Mouse (Mus musculus) mouse embryonic stem cell (cell line): ENCODE measurements at regions not wholly inside any gene's neighbourhood (a gene's known extent, or its start where the extent isn't known, plus 50 kb on each side); places are given as distances from the start of the nearest gene placed in this dataset.

Experiments
- in situ Hi-C, 2 experiments: fragments of 300-500 bp; cut with MboI; formaldehyde crosslinking; loops; 1 replicate in 1 of 2; 3 replicates in 1 of 2; pipeline ENCODE4 v1.14.3; 2019 to 2020; ENCODE audit warnings: low sequenced_read_pairs in 2 of 2, low pct_unique_long_range_greater_than_20kb in 1 of 2, mixed read lengths in 1 of 2; ENCODE audit not compliant: unreplicated experiment in 1 of 2

DNA sequence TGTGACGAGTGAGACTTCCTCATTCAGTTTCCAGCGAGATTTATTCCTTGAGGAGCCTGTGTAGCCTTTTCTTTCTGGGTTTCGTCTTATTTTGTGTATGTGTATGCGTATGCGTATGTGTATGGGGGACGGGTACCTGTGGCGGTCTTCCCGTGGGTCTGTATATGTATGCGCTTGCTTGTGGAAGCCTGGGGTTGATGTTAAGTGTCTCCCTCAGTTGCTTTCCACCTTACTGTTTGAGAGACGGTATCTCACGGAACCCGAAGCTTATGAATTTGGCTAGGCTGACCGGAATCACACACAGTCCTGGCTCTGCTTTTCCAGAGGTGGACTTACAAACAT is 87.1 kb downstream of the Ankrd50 start:
- in situ Hi-C loops: no loop called here

DNA sequence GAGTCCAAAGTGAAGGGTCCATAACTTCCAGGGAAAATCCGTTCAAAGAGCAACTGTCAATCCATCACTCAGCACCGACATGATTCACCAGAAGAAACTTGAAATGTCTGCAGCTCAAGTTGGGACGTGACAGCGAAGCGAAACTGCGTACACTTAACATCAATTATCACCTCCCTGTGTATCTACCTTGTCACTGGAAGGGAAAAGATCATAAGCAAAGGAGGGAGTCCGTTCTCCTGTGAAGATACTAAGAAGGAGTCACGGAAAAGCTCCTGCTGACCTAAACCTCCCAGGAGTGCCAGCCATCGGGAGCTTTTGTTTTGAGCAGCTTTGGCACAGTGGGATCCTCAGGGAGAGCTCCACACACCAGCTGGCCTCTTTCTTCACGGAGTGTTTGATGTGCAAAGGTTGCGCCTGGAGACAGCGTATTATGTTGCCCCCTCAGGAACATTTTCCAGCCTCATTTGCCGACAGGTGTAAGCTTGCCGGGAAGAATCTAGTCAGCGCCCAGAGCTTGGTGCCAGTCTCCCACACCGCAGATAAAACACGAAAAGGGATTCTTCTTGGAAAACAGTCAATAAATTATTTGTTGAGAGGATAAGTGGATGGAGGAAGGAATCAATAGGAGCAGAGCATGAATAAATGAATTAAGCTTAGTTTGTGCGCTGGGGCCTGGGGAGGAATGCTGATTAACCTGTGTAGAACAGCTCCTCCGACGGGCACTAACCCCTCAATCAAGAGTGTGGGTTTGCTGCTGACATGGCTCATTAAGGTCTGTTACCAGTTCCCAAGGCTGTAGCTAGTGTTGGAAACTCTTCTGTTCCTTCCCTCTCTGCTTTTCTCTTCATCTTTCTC is 87.7 kb downstream of the Ankrd50 start:
- in situ Hi-C loops: no loop called here

DNA sequence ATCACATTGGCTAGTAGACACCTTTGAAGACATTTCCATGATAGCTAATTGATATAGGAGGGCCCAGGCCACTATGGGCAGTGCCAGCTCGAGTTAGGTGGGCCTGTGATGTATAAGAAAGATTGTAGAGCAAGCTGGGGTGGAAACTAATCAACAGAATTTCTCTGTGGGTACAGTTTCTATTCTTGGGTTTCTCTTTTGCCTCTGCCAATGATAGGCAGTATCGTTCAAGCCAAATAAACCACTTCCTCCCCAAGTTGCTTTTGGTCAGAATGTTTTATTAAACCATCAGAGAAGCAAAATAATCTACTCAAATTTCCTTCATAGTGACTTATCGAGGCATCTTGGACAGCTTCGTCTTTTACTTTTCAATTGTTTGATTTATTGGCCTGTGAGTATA is 90.3 kb downstream of the Ankrd50 start:
- in situ Hi-C loops: no loop called here

DNA sequence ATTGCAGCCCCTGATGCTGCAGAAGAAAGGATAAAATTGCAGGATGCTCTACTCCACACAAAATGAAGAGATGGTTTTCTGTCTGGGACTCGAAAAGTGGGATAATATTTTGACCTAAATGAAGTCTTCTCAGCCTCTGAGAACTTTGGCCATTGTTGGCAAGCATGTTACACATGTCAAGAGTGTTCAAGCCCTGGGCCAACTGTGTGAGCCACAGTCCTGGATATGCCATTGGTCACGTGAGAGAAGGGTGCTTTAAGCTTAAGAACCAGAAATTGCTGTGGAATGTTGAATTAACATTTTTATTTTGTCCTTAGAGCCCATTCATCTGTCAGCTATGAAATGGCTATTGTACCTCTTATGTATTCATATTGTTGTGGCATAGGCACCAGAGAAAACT is 95.0 kb downstream of the Ankrd50 start:
- in situ Hi-C loops: no loop called here

DNA sequence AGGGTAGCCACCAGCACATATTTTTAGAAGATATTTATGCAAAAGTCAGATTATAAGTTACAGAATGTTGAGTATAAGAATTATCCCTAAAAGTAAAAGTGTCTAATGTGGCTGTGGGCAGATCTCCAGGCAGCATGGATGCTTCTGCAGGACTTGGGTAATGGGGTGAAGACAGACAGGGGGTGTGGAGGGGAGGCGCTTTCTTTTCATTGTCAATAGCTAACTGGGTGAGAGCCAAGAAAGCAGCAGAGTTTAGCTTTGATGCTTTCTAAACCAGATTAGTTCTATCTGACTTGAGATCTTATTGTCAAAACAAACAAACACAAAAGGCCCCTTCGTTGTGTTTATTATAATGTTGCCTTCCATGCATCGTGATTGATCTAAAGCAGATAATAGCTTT is 95.7 kb downstream of the Ankrd50 start:
- in situ Hi-C loops: no loop called here

DNA sequence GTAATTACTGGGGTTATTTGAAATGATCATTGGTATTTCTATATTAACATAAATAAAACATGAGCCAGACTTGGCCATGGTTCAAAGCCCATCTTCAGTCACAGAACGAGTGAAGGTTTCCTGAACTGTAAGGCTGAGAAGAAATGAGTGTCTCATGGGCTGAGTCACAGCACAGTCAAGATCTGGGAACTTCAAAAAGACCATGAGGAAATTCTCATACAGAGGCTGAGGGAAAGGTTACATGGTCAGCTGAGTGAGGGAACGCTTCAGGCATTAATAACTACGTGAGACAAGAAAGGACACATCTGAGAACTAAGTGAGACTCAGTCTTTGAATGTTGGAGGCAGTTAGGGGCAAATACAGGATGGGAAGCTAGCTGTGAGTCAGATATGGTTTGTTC is 101.9 kb downstream of the Ankrd50 start:
- in situ Hi-C loops: no loop called here

DNA sequence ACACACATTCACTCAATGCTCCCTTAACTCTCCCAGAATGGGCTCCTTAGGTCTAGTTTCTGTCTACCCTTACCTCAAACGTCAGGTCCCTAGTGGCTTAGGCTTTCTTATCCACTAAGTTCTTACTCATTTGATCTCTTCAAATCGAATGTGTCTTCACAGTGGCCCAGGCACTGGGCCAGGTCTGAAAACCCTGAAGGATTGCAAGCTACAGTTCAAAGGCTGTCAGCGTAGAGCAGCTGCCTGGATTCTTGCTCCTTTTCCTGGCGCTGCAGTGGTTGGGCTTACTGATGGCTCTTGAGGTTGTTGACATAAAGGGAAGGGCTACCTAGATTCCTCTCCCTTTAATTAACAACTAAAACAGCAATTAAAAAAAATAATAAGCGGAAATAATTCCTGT is 103.0 kb downstream of the Ankrd50 start:
- in situ Hi-C loops: no loop called here

DNA sequence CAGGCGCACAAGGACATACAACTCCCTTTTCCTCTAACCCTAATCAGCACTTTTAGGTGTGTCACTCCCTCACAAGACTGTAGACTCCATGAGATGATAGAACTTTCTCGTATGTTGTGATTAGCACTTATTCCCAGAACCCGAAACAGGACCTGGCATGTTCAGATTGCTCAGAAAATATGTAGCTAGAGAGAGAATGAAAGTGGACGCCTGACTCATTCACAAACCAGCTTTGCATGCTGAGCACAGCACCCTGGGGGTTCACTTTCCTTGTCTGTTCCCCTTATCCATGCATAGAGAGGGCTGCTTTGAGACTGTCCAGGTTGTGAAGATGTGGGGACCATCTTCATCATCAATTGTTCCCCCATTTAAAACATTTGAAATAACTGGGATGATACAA is 111.0 kb downstream of the Ankrd50 start:
- in situ Hi-C loops: no loop called here

DNA sequence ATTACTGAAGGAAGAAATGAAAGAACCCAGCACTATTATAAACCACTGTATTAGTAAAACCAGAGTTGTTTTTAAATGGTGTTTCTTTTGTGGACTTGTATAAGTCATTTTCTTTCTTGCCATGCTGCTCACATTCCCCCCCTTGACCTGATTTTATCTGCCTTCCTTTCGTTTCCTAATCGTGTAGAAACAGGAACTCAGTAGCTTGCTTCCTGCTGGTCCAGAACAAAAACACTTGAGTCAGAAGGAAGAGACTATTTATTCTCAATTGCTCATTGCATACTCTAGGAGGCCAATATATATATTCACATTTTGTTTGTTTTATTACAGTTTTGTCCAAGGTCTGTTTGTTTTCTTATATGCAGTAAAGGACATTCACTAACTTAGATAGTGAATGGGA is 112.9 kb downstream of the Ankrd50 start:
- in situ Hi-C loops: no loop called here

DNA sequence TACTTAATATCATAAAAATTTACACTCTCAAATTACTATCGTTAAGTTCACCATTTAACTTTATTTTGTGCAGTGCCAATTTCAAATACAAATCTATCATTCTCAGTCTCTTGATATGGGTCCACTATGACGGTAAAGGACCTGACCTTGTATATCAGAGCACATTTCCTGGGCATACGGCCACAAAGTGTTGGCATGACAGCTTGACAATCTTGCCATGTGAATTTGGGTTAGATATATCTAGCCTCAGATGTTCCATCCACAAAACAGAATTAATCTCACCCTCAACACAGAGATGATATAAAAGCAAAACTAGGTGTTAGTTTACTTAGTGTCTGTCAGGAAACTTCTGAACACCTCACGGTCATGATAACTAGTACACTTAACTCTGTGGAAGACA is 120.8 kb downstream of the Ankrd50 start:
- in situ Hi-C loops: no loop called here

DNA sequence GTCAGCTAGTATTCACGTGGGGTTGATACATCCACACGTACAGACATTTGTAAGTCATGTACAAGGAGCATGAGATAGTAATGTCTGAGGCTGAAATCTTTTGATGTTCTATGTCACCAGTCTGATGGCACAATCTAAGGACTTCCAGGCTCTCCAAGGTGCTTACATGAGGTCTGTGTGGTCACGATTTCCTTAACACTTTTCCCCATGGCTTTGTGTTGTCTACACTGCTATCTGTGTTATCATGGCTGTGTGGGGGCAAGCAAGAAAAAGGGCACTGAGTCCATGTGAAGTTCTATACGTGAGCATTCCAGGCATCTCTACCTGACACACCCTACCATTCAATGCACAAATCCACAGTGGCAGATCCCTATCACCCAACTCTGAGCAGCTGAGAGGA is 123.2 kb downstream of the Ankrd50 start:
- in situ Hi-C loops: no loop called here

DNA sequence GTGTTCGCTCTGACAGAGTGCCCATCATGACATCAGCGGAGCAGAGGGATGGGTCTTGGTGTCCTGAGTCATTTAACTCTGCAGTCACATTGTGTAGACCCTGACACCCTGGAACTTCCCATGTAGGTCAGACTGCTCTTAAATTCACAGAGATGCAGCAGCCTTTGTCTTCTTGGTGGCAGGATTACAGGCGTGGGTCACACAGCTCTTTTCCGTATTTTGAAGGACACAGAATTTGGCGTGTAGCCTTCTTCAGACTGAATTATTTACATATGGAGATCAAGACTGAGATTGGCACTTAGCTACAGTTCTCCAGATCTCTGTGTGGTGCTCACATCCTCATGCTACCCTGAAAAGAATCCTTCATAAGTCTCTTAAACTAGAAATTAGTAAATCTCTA is 123.7 kb downstream of the Ankrd50 start:
- in situ Hi-C loops: no loop called here

DNA sequence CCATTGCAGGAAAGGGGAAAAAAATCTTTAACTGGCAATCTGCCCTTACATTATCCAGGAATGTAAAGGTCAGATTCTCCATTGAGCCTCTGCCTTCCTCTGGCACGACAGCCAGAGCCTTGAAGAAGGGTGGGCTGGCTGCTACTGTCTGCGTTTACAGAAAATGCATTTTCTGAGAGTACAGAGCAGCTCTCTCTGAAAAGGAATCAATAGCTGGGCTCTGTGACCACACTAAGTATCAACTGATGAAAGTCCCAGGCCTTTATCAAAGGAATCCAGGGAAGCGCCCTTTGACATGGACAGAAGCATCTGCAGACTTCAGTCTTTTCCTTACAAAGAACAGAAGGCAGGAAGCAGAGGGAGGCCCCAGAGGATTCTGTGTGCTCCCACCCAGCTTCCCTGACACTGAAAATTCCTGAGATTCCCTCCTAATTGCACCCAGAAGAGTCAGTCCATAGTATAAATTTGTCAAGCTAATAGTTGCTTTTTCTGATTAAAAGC is 124.2 kb downstream of the Ankrd50 start:
- in situ Hi-C loops: no loop called here

DNA sequence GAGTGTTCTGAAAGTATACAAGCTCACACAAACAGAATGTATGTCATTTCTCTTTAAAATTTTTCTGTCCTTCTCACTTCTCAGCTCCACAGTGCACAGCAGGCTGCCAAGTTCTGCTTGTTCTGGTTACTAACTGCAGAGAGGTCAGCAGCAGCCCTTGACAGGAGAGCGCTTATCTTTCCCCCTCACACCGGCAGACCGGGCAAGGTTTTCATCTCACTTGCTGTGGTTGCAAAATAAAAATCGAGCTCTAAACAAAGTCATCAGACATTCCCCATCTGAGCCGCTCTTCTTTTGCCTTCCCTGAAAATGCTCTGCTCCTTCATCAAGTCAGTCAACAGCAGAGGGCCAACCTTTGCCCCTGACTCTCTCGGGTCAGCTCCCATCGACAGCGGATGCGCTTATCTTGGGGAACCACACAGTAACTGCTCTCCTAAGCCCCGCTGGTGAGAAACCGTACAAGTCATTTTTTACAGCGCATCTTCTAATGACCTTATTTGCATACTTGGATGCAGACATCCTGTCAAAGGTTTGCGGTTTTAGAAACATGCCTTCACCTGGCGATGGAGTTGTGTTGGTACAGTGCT is 126.6 kb downstream of the Ankrd50 start:
- in situ Hi-C loops: no loop called here

DNA sequence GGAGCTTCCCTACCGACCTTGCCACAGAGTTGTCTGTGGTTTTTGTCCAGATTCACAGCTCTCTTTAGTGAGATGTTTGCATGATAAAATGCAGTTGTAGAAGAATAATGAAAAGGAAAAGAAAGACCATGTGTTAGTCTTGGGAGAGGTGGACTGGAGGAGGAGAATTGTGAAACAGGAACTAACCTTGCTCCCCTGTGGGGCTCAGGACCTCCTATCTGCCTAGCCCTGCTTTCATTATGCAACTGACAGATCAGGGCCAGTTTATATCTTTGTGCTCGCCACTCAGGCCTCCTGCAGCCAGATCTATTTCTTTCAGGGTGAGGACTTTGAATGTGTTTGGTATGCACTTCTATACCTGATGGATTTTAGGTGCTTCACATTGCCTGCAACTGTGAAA is 140.4 kb downstream of the Ankrd50 start:
- in situ Hi-C loops: no loop called here

DNA sequence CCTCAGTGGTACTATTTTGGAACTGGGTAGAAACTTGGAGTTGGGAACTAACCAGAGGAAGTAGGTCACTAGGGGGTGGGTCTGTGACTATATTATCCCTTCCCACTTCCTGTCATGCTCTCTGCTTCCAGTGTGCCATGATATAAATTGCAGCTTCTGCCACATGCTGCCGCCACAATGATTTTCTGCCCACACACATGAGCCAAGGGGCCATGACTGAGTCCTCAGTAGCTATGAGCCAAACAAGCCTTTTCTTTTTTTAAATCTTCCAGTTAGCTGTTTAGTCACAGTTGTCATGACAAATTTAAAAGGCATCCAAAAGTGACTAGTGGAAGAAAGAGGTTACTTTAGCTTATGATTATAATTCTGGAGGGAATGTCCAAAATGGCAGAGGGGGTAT is 143.0 kb downstream of the Ankrd50 start:
- in situ Hi-C loops: no loop called here

DNA sequence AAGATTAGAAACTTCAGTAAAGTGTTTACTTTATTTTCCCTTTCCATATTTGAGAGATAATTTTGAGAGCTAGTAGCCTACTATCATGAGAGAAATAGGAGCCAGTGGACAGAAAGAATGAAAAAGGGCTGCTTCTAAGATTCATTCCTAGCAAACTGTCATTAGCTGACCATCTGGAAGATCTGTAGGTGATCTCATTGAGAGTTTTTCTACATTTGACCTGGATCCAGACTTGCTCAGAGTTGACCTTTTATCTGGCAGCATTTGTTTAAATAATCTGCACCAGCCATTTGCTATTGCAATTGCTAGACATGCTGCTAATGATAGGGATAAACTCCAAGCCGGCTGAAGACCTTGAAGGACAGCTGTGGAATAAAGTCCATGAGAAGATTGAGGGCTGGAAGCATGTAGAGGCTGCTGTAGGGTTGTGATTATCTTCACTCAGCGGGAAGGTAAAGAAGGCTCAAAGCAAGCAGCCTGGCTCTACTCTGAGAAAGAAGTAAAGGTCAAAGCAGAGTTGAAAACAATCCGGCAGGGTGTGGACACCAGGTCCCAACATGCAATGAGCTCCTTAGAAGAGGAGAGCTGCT is 151.2 kb downstream of the Ankrd50 start:
- in situ Hi-C loops: no loop called here

DNA sequence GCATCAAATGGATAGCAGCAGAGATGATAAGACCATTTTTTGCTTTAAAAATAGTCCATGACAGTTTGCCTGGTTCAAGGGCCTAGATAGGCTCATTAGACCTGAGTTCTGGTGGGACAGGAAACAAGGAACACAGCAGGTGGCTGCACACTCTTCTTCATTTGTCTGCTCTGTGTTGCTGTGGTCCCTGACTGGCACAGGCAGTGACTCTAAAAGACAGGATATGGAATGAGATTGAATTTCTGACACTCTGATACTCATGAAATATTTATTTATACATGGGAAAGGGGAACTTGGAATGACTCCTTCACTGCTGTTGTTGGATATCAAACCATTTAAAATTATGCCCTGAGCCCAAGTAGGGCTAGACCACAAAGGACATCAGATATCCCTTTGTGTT is 153.5 kb downstream of the Ankrd50 start:
- in situ Hi-C loops: no loop called here

DNA sequence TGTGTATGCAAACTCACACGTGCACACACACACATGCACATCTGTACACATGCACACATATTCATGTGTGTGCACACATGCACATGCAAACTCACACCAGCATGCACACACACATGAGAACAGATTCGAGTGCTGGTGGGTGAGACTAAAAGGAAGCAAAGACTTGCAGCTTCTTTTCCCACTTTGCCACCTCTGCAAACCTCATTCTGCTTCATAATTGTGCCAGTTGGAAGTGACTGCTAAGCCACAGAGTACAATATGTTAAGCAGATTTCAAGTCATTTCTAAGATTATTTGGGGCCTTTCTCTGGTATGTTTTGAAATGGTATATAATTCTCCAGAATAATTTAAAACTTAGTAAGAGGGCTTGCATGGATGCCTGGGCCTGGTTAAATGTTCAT is 157.4 kb downstream of the Ankrd50 start:
- in situ Hi-C loops: no loop called here

DNA sequence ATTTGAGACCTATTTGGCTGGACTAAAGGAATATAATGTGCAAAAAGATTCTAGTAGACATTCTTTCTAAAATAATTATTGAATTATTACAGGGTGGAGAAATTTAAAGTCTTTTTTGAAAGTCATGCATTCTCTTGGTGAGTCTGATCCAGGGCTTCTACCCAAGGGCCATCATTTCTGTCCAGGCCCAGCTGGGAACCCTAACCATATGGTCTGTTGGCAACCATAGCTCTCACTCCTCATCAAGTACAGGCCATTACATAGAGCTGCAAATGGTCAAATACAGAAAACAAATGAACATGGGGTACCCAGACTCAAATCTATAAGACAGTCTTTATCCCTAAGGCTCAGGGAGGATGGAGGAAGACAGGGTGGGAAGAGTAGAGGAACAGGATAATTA is 158.4 kb downstream of the Ankrd50 start:
- in situ Hi-C loops: no loop called here
